In the genomic region with DNA sequence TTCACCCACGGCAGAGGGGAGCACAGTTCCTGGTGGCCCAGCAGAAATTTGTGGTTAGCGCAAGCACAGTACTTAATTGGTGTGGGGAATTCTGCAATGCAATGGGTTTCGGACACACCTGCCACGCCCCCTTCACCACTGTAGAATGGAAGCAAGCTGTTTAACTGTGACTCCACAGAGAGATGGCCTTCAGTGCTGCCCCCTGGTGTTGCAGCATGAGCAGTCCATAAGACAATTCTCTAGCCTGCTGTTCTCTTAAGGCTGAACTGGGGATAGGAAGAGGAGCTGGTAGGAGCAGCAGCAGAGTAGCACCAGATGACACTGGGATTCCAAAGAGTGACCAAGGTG, we compare ENCODE assay signal across 8 mouse cellular contexts.
A peak's percentile ranks its signal among the peaks of the same experiment; 100 is the strongest.
DNase-seq lines count a peak whose midpoint lies in the region; ATAC-seq lines count a peak whose summit lies in the region.

No protein-coding gene starts in this region.

- no peak overlapping the region; the same call in 1 of the 2 replicates for H3K4me2 ChIP-seq in hindbrain, embryonic 11.5 days (replicated peaks; ENCODE audit: low read depth, low read length)

- H3K27me3 ChIP-seq in hindbrain, embryonic 11.5 days (ENCODE audit: control insufficient read depth, insufficient read depth, low read length): no peaks in the 10 kb centered on the region

- H3K4me3 ChIP-seq in hindbrain, embryonic 11.5 days (ENCODE audit: low read depth, low read length): no peak overlapping the region

- WGBS in hindbrain, embryonic 11.5 days: 42% methylated on average over 4 of the region's 4 CpGs

- no peak overlapping the region for H3K27ac ChIP-seq in hindbrain, embryonic 11.5 days (ENCODE audit: low read depth, low read length)

- H3K9me3 ChIP-seq in hindbrain, embryonic 11.5 days (ENCODE audit: control insufficient read depth, low read length): no peaks in the 10 kb centered on the region

- no peaks in the 10 kb centered on the region for H3K4me1 ChIP-seq in hindbrain, embryonic 11.5 days (replicated peaks; ENCODE audit: control insufficient read depth, insufficient read depth, low read length)

- DNase-seq in WW6 (ENCODE audit: low read depth, low spot score): peak; percentile 62
- DNase-seq in cerebellum, adult 8-10 months: peak; percentile 76
- peak; percentile 85 for DNase-seq in forelimb bud, embryonic 11.5 days (ENCODE audit: low read depth, low spot score)
- DNase-seq in hindbrain, embryonic 11.5 days (ENCODE audit: low spot score): peak; percentile 87
- peak; percentile 87 for DNase-seq in layer of hippocampus, postnatal 10 days (ENCODE audit: low spot score in 2 of 2)
- peak; percentile 87 for DNase-seq in lung, postnatal 10 days
- DNase-seq in right cerebral cortex, adult 2 months (ENCODE audit: low spot score in 2 of 2): peak; percentile 81 to 82

- H3K9ac ChIP-seq in hindbrain, embryonic 11.5 days (ENCODE audit: low read depth, low read length): no peak overlapping the region

- H3K36me3 ChIP-seq in hindbrain, embryonic 11.5 days (ENCODE audit: control insufficient read depth, insufficient read depth, low read length): no peaks in the 10 kb centered on the region

- peak; percentile 88 for ATAC-seq in hindbrain, embryonic 11.5 days (ENCODE audit: low FRiP score)
- no peak for ATAC-seq in monocyte, adult 5-6 weeks (replicated peaks; ENCODE audit: insufficient number of reproducible peaks, low FRiP score, low TSS enrichment, poor library complexity, severe bottlenecking)
